Mouse (Mus musculus) kidney, embryonic 16.5 days (tissue): ENCODE measurements around the gene Rb1. TPM values are rescaled to one million over a fixed set of nuclear protein-coding genes. Genes with fewer than 3 reads are reported as not detected.

Experiments used
- ATAC-seq: fragments of 200-750 bp; cut with Nextera tagmentation; 2 replicates; pipeline ENCODE4 v1.8.0; 2017; ENCODE audit warnings: moderate TSS enrichment; ENCODE audit not compliant: low FRiP score, low TSS enrichment
- H3K27ac ChIP-seq: fragments of 300-500 bp; sonication (generic); 2 replicates; pipeline ENCODE4 v1.5.1; 2014; ENCODE audit warnings: low read length
- H3K27me3 ChIP-seq: fragments of 300-500 bp; sonication (generic); 2 replicates; pipeline ENCODE4 v1.6.1; 2014; ENCODE audit warnings: low read length, control low read depth, mixed read lengths; ENCODE audit not compliant: insufficient read depth
- H3K36me3 ChIP-seq: fragments of 300-500 bp; sonication (generic); 2 replicates; pipeline ENCODE4 v1.6.1; 2014; ENCODE audit warnings: low read length, control low read depth, mixed read lengths; ENCODE audit not compliant: insufficient read depth
- H3K4me1 ChIP-seq: fragments of 300-500 bp; sonication (generic); 2 replicates; pipeline ENCODE4 v1.6.1; 2014; ENCODE audit warnings: low read length, control low read depth, mixed read lengths; ENCODE audit not compliant: insufficient read depth
- H3K4me2 ChIP-seq: fragments of 300-500 bp; sonication (generic); replicated peaks from 2 replicates; pipeline ENCODE4 v1.6.1; 2014; ENCODE audit warnings: low read depth, low read length
- H3K4me3 ChIP-seq: fragments of 300-500 bp; sonication (generic); 2 replicates; pipeline ENCODE4 v1.5.1; 2014; ENCODE audit warnings: mild to moderate bottlenecking, low read length
- H3K9ac ChIP-seq: fragments of 300-500 bp; sonication (generic); replicated peaks from 2 replicates; pipeline ENCODE4 v1.6.1; 2014; ENCODE audit warnings: low read length
- H3K9me3 ChIP-seq: fragments of 300-500 bp; sonication (generic); 2 replicates; pipeline ENCODE4 v1.6.1; 2016; ENCODE audit warnings: low read length, control low read depth
- WGBS: fragments of 180-500 bp; shearing (Covaris S2); extraction: QIAGEN DNeasy Blood & Tissue Kit; methylation state at CpG from one replicate; pipeline ENCODE4 v1.1.7; 2014; 5-methylcytosine and 5-hydroxymethylcytosine counted together
- polyA plus RNA-seq: library from polyadenylated mRNA; unstranded; fragments of >200 nt; fragmentation: Nextera tagmentation; extraction: Ambion mirVana; gene quantifications from 2 replicates; pipeline ENCODE4 v1.2.1, GENCODE M21; 2015

Gene Rb1
- polyA plus RNA-seq, 1 experiment from 2014 or later: 28.1 TPM

DNA sequence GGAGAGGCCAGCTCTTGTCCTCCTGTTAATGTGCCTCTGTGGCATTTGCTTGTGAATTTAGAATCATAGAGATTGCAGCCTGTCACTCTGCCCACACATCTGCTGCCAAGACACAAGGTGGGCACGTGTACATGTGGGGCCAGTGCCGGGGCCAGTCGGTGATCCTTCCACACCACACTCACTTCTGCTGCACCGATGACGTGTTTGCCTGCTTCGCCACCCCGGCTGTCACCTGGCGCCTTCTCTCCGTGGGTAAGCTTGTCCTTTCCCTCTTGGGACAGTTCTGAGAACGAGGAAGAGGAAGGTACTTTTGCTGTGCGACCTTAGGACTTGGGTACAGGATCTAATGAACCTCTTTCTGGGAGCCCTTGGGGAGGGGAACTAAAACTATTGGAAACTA, 152.0 kb downstream of the Rb1 start:
- WGBS: 92% methylated on average over 11 of the region's 11 CpGs
- Histone ChIP-seq H3K9ac (no peak overlapping the region), H3K27ac (no peak overlapping the region), H3K27me3 (no peaks in the 10 kb centered on the region), H3K4me1 (no peaks in the 10 kb centered on the region), H3K9me3 (no peaks in the 10 kb centered on the region), H3K4me3 (no peak overlapping the region), H3K36me3 (peaks cover 52% of the 10 kb centered on the region), H3K4me2 (no peak overlapping the region)
- no peak for ATAC-seq

GRCm38 (mm10) chr14:73172196-73173011, 153.2 kb downstream of the Rb1 start:
- H3K36me3 ChIP-seq: peaks cover 55% of the 10 kb centered on the region
- H3K4me2 ChIP-seq: no peak overlapping the region
- 83% methylated on average over 12 of the region's 12 CpGs for WGBS
- no peaks in the 10 kb centered on the region for H3K4me1 ChIP-seq
- no peak overlapping the region for H3K9ac ChIP-seq
- no peak for ATAC-seq
- no peak overlapping the region for H3K4me3 ChIP-seq
- no peak overlapping the region for H3K27ac ChIP-seq
- H3K27me3 ChIP-seq: no peaks in the 10 kb centered on the region
- no peaks in the 10 kb centered on the region for H3K9me3 ChIP-seq

- Histone ChIP-seq H3K9ac (no peak overlapping the region), H3K27me3 (no peaks in the 10 kb centered on the region), H3K4me3 (no peak overlapping the region), H3K4me1 (no peaks in the 10 kb centered on the region), H3K36me3 (peaks cover 59% of the 10 kb centered on the region), H3K9me3 (no peaks in the 10 kb centered on the region), H3K27ac (no peak overlapping the region), H3K4me2 (no peak overlapping the region)
- 0 out of 2 replicates have a peak, but pooled peaks have one; percentile 23 for ATAC-seq
- 84% methylated on average over 13 of the region's 13 CpGs for WGBS
These were observed 155.4 kb downstream of the Rb1 start for GRCm38 (mm10) chr14:73169926-73170844.

DNA sequence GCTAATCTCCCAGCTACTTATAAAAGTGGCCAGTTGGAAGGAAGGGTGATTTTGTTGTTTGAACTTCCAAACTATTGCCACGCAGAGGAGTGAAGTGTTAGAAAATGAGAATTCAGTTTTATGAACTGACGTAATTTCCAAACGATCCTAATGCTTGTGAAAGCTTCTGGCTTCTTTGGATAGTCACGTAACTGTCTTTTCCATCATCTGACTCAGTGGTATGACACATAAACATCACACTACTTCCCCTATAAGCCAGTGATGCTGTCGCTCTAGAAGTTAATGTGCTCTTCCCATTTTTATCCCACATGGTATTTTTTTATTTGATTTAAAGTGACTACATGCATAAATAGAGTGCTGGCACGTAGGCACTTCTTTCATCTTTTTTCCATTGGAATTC, 157.0 kb downstream of the Rb1 start:
- Histone ChIP-seq H3K9me3 (no peaks in the 10 kb centered on the region), H3K4me1 (no peaks in the 10 kb centered on the region), H3K36me3 (peaks cover 66% of the 10 kb centered on the region), H3K9ac (no peak overlapping the region), H3K4me3 (no peak overlapping the region), H3K27ac (no peak overlapping the region), H3K4me2 (no peak overlapping the region), H3K27me3 (no peaks in the 10 kb centered on the region)
- no peak for ATAC-seq
- 90% methylated on average over 6 of the region's 6 CpGs for whole genome bisulfite sequencing

- H3K4me2 ChIP-seq: no peak overlapping the region
- H3K9me3 ChIP-seq: no peaks in the 10 kb centered on the region
- no peak overlapping the region for H3K4me3 ChIP-seq
- no peaks in the 10 kb centered on the region for H3K4me1 ChIP-seq
- no peaks in the 10 kb centered on the region for H3K27me3 ChIP-seq
- 92% methylated on average over 6 of the region's 6 CpGs for WGBS
- no peak overlapping the region for H3K9ac ChIP-seq
- H3K27ac ChIP-seq: no peak overlapping the region
- no peak for ATAC-seq
- H3K36me3 ChIP-seq: peaks cover 68% of the 10 kb centered on the region
These were observed 160.5 kb downstream of the Rb1 start for GRCm38 (mm10) chr14:73165136-73165535.

GRCm38 (mm10) chr14:73163363-73163998, 162.1 kb downstream of the Rb1 start:
- H3K9me3 ChIP-seq: no peaks in the 10 kb centered on the region
- no peak for ATAC-seq
- H3K27ac ChIP-seq: no peak overlapping the region
- H3K4me1 ChIP-seq: no peaks in the 10 kb centered on the region
- no peak overlapping the region for H3K9ac ChIP-seq
- no peaks in the 10 kb centered on the region for H3K27me3 ChIP-seq
- 86% methylated on average over 10 of the region's 10 CpGs for whole genome bisulfite sequencing
- H3K36me3 ChIP-seq: peaks cover 71% of the 10 kb centered on the region
- no peak overlapping the region for H3K4me2 ChIP-seq
- no peak overlapping the region for H3K4me3 ChIP-seq

GRCm38 (mm10) chr14:73162192-73162800, 163.3 kb downstream of the Rb1 start:
- H3K27me3 ChIP-seq: no peaks in the 10 kb centered on the region
- H3K4me1 ChIP-seq: no peaks in the 10 kb centered on the region
- no peak overlapping the region for H3K4me2 ChIP-seq
- no peak overlapping the region for H3K27ac ChIP-seq
- WGBS: 92% methylated on average over 13 of the region's 13 CpGs
- no peak overlapping the region for H3K9ac ChIP-seq
- no peak for ATAC-seq
- H3K36me3 ChIP-seq: peaks cover 69% of the 10 kb centered on the region
- no peaks in the 10 kb centered on the region for H3K9me3 ChIP-seq
- no peak overlapping the region for H3K4me3 ChIP-seq

GRCm38 (mm10) chr14:73161303-73161702, 164.3 kb downstream of the Rb1 start:
- no peaks in the 10 kb centered on the region for H3K27me3 ChIP-seq
- no peak for ATAC-seq
- WGBS: 95% methylated on average over 4 of the region's 5 CpGs
- no peaks in the 10 kb centered on the region for H3K9me3 ChIP-seq
- no peak overlapping the region for H3K9ac ChIP-seq
- H3K4me2 ChIP-seq: no peak overlapping the region
- no peak overlapping the region for H3K4me3 ChIP-seq
- peaks cover 68% of the 10 kb centered on the region for H3K36me3 ChIP-seq
- H3K4me1 ChIP-seq: no peaks in the 10 kb centered on the region
- H3K27ac ChIP-seq: no peak overlapping the region

- WGBS: 86% methylated on average over 3 of the region's 3 CpGs
- peaks cover 19% of the 10 kb centered on the region for H3K4me1 ChIP-seq
- no peak for ATAC-seq
- no peak overlapping the region for H3K4me3 ChIP-seq
- H3K27me3 ChIP-seq: no peaks in the 10 kb centered on the region
- no peak overlapping the region for H3K9ac ChIP-seq
- H3K4me2 ChIP-seq: no peak overlapping the region
- peaks cover 5% of the 10 kb centered on the region; the same call in 1 of the 2 replicates for H3K9me3 ChIP-seq
- H3K36me3 ChIP-seq: peaks cover 12% of the 10 kb centered on the region; the same call in 1 of the 2 replicates
- no peak overlapping the region for H3K27ac ChIP-seq
These were observed 177.5 kb downstream of the Rb1 start for GRCm38 (mm10) chr14:73148125-73148524.
